Mouse (Mus musculus) heart, embryonic 11.5 days (tissue): ENCODE data around the gene Prkag2. TPM values are rescaled to one million over a fixed set of nuclear protein-coding genes. Genes with fewer than 3 reads are reported as not detected.

Experiments
- ATAC-seq: fragments of 200-750 bp; cut with Nextera tagmentation; replicated peaks from 2 replicates; pipeline ENCODE4 v1.8.0; 2017; ENCODE audit warnings: moderate library complexity; ENCODE audit not compliant: insufficient number of reproducible peaks, low FRiP score, low TSS enrichment
- H3K27ac ChIP-seq: fragments of 300-500 bp; sonication (generic); 2 replicates; pipeline ENCODE4 v1.5.1; 2014; ENCODE audit warnings: mild to moderate bottlenecking, low read depth, low read length
- H3K27me3 ChIP-seq: fragments of 300-500 bp; sonication (generic); 2 replicates; pipeline ENCODE4 v1.6.1; 2014; ENCODE audit warnings: mild to moderate bottlenecking, low read length, mixed read lengths; ENCODE audit not compliant: control insufficient read depth, insufficient read depth
- H3K36me3 ChIP-seq: fragments of 300-500 bp; sonication (generic); 2 replicates; pipeline ENCODE4 v1.6.1; 2014; ENCODE audit warnings: mild to moderate bottlenecking, low read length, moderate library complexity, mixed read lengths; ENCODE audit not compliant: control insufficient read depth, insufficient read depth
- H3K4me1 ChIP-seq: fragments of 300-500 bp; sonication (generic); 2 replicates; pipeline ENCODE4 v1.6.1; 2014; ENCODE audit warnings: low read length; ENCODE audit not compliant: control insufficient read depth, insufficient read depth
- H3K4me2 ChIP-seq: fragments of 300-500 bp; sonication (generic); 2 replicates; pipeline ENCODE4 v1.6.1; 2014; ENCODE audit warnings: mild to moderate bottlenecking, moderate library complexity
- H3K4me3 ChIP-seq: fragments of 300-500 bp; sonication (generic); 2 replicates; pipeline ENCODE4 v1.5.1; 2014; ENCODE audit warnings: low read depth, low read length
- H3K9ac ChIP-seq: fragments of 300-500 bp; sonication (generic); 2 replicates; pipeline ENCODE4 v1.6.1; 2014; ENCODE audit warnings: mild to moderate bottlenecking, low read depth, low read length, moderate library complexity
- H3K9me3 ChIP-seq: fragments of 300-500 bp; sonication (generic); replicated peaks from 2 replicates; pipeline ENCODE4 v1.6.1; 2016; ENCODE audit warnings: low read length; ENCODE audit not compliant: control insufficient read depth
- WGBS: fragments of 180-500 bp; shearing (Covaris S2); extraction: QIAGEN DNeasy Blood & Tissue Kit; methylation state at CpG from one replicate; pipeline ENCODE4 v1.1.7; 2014; ENCODE audit not compliant: insufficient replicate concordance; 5-methylcytosine and 5-hydroxymethylcytosine counted together
- polyA plus RNA-seq: library from polyadenylated mRNA; unstranded; fragments of >200 nt; fragmentation: Nextera tagmentation; extraction: Ambion mirVana; gene quantifications from 2 replicates; pipeline ENCODE4 v1.2.1, GENCODE M21; 2014

Gene Prkag2
- polyA plus RNA-seq, 1 experiment from 2014 or later = 84.6 TPM

DNA sequence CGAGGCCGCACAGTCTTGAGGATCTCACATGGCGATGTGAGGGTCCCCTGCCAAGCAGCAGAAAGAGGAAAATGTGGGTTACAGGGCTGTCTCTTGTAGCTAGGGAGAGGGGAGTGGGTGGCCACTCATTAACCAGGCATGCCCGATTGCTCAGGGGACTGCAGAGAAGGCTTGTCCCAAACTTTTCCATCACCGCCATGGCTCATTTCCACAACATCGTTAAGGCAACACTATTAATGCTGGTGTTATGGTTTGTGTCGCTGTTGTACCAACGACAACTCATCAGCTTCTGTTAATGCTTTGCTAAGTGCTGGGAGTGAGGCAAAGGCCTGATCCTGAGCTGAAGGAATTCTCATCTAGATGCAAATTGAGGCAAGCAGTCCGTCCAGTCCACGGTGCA is 165.0 kb downstream of the Prkag2 start:
- 87% methylated on average over 10 of the region's 10 CpGs for WGBS
- Histone ChIP-seq H3K4me1 (peaks cover 9% of the 10 kb centered on the region), H3K27me3 (no peaks in the 10 kb centered on the region), H3K27ac (no peak overlapping the region), H3K9me3 (0 out of 2 replicates have a peak, but pooled peaks cover 2% of the 10 kb centered on the region), H3K4me2 (no peak overlapping the region), H3K9ac (no peak overlapping the region), H3K36me3 (no peaks in the 10 kb centered on the region), H3K4me3 (no peak overlapping the region)
- ATAC-seq = no peak

DNA sequence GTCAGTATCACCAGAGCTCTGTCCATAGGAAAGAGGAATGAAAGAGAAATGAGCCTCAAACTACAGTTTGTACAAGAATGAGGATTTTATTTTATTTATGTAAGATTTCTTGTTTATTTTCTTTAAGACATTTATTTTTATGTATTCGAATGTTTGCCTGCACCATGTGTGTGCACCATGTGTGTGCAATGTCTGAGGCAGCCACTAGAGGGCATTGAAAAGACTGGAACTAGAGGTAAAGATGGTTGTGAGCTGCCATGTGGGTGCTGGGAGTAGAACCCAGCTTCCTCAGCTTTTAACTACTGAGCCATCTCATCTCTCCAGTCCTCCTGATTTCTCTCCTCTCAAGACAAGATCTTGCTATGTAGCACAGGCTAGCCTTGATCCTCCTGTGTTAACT is 166.7 kb downstream of the Prkag2 start:
- Histone ChIP-seq H3K36me3 (no peaks in the 10 kb centered on the region), H3K9me3 (0 out of 2 replicates have a peak, but pooled peaks cover 2% of the 10 kb centered on the region), H3K9ac (no peak overlapping the region), H3K4me2 (no peak overlapping the region), H3K27me3 (no peaks in the 10 kb centered on the region), H3K4me1 (peaks cover 5% of the 10 kb centered on the region), H3K27ac (no peak overlapping the region), H3K4me3 (no peak overlapping the region)
- 100% methylated on average over 1 of the region's 1 CpGs for WGBS
- no peak for ATAC-seq

DNA sequence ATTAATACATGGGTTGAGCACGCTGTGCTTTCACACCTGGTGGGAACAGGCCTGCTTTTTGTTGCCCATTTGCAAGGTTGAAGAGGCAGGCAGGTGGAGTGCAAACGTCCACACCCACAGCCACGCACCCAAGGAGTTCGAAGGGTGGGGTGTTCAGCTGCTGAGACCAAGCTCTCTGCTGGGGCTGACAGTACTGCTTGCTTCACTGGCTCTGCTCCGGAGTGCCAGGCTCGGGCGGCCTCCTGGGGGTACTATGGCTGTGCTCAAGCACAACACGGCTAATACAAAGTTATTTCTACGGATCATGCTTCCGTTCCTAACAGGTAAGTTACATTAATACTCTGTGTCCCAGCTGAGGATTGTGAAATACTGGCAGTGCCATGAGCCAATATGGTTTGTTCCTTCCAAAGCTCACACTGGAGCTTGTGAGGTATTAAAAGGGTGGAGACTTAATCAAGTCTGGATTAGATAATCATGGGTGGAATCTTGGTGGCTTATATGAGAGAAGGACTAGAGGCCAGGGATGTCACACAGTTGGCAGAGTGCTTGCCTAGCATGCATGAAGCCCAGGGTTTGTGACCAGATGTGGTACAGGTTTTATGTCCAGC is 168.8 kb downstream of the Prkag2 start:
- Histone ChIP-seq H3K36me3 (no peaks in the 10 kb centered on the region), H3K9me3 (0 out of 2 replicates have a peak, but pooled peaks cover 2% of the 10 kb centered on the region), H3K4me1 (peaks cover 14% of the 10 kb centered on the region), H3K4me3 (no peak overlapping the region), H3K27ac (no peak overlapping the region), H3K27me3 (no peaks in the 10 kb centered on the region), H3K9ac (no peak overlapping the region), H3K4me2 (no peak overlapping the region)
- 82% methylated on average over 10 of the region's 10 CpGs for WGBS
- no peak for ATAC-seq

DNA sequence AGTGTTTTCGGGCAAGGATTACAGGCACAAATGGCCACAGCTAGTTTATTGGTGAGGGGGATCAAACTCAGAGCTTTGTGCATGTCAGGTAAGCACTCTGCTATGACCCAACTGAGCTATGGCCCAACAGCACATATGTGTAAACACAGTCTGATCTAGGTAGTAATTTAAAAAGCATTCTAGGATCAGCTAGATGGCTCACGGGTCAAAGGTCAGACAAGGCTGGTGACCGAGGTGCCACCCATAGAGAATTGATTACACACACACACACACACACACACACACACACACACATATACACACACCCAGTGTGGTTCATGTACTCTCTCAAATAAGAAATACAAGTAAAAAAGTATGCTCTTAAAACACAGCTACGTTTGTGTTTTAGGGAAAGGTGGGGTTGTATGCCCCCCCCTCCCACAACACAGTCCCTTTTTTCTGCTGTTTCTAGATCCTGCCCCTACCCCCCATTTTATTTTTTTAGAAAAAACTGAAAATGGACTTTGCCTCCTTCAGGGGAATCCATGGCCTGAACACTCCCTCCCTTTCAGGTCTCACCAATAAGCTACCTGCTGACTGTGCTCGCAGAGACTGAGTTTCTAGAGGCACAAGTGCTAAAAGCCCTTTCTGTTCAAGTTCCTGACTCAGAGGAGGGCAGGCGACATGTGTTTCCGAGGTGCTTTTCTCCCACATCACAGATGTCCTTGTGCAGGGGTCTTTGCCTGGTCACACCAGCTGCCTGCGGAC is 169.4 kb downstream of the Prkag2 start:
- Histone ChIP-seq H3K27ac (no peak overlapping the region), H3K9me3 (0 out of 2 replicates have a peak, but pooled peaks cover 2% of the 10 kb centered on the region), H3K4me2 (no peak overlapping the region), H3K9ac (no peak overlapping the region), H3K4me1 (peaks cover 10% of the 10 kb centered on the region), H3K36me3 (no peaks in the 10 kb centered on the region), H3K27me3 (no peaks in the 10 kb centered on the region), H3K4me3 (no peak overlapping the region)
- 81% methylated on average over 8 of the region's 8 CpGs for WGBS
- no peak for ATAC-seq

DNA sequence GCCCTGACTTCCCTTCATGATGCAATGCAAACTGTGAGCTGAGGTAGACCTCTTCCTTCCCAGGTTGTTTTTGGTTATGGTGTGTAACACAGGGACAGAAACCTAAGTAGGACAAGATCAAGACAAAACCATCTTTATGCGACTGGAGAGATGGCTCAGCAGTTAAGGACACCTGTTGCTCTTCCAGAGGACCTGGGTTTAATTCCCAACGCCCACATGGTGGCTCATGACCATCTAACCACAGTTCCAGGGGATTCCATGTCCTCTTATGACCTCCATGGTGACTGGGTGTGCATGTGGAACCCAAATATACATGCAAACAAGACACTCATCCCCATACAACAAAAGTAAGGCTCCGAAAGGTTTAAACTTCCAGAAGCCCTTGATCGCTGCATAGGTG is 171.6 kb downstream of the Prkag2 start:
- Histone ChIP-seq H3K36me3 (no peaks in the 10 kb centered on the region), H3K4me1 (peaks cover 14% of the 10 kb centered on the region), H3K9me3 (0 out of 2 replicates have a peak, but pooled peaks cover 1% of the 10 kb centered on the region), H3K27me3 (no peaks in the 10 kb centered on the region), H3K9ac (no peak overlapping the region), H3K27ac (no peak overlapping the region), H3K4me2 (no peak overlapping the region), H3K4me3 (no peak overlapping the region)
- ATAC-seq = no peak
- WGBS = 94% methylated on average over 4 of the region's 4 CpGs

DNA sequence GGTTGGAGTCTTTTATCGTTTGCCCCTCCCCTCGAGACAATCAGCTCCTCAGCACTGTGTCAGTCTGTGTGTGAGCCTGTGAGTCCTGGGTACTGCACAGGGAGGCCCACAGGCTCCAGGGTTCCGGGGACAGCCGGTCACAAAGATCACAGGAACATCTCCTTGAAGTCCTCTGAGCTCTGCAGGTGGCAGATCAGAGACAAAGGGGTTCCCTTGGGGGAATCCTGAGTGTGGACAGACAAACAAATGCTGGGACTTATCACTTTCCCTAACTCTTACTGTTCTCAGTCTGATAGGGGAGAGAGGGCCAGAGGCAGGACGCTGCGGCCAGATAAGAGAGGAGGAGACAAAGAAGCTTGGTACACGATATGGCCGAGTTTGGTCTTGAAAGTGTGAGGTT is 172.7 kb downstream of the Prkag2 start:
- Histone ChIP-seq H3K9ac (peak overlapping the region; percentile 47), H3K4me2 (peak overlapping the region; percentile 24), H3K27ac (peak overlapping the region; percentile 73), H3K4me1 (peaks cover 18% of the 10 kb centered on the region), H3K36me3 (no peaks in the 10 kb centered on the region), H3K27me3 (no peaks in the 10 kb centered on the region), H3K9me3 (no peaks in the 10 kb centered on the region), H3K4me3 (no peak overlapping the region)
- 1% methylated on average over 8 of the region's 8 CpGs for WGBS
- ATAC-seq = peak; percentile 84

DNA sequence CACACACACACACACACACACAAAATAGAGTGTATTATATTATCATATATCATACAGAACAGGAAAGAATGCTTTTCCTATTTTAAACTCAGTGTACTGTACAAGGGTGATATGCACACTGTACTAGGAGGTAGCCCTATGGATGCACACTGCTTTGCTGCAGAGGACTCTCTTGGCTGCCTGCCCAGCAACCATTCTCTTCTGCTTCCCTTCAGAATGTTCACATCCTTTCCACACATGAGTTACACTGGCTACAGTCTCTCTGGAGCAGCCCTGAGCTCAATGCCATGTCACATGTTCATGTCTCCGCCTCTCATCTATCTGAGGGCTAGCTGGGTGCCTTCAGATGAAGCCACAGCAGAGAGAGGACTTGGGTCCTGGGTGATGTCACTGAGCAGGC is 181.3 kb downstream of the Prkag2 start:
- 53% methylated on average over 1 of the region's 1 CpGs for WGBS
- ATAC-seq = peak; percentile 70
- H3K36me3 ChIP-seq = no peaks in the 10 kb centered on the region
- H3K4me2 ChIP-seq = no peak overlapping the region
- peaks cover 7% of the 10 kb centered on the region; the same call in 1 of the 2 replicates for H3K4me1 ChIP-seq
- H3K27me3 ChIP-seq = no peaks in the 10 kb centered on the region
- H3K9me3 ChIP-seq = no peaks in the 10 kb centered on the region
- H3K9ac ChIP-seq = no peak overlapping the region
- no peak overlapping the region for H3K27ac ChIP-seq
- no peak overlapping the region for H3K4me3 ChIP-seq

DNA sequence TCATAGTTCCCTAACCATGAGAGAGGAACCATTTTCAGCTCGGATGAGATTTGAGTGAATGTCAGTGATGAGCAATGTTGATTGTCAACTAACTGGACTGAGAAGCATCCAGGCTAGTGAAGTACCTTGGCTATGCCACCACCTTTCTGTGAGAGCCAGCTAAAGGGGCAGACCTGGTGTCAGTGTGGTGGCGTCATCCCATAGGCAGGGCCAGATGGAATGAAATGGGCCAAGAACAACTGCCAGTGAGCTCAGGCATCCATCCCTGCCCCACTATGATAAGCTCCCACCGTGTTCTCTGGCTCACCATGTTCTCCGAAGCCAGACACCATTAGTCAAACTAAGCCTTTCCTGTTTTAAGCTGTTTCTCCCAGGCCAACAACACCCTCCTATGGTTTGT is 183.9 kb downstream of the Prkag2 start:
- no peaks in the 10 kb centered on the region for H3K27me3 ChIP-seq
- H3K27ac ChIP-seq = no peak overlapping the region
- no peaks in the 10 kb centered on the region for H3K36me3 ChIP-seq
- H3K9me3 ChIP-seq = no peaks in the 10 kb centered on the region
- no peak overlapping the region for H3K9ac ChIP-seq
- H3K4me1 ChIP-seq = no peaks in the 10 kb centered on the region
- 66% methylated on average over 4 of the region's 4 CpGs for WGBS
- no peak overlapping the region for H3K4me3 ChIP-seq
- no peak for ATAC-seq
- no peak overlapping the region for H3K4me2 ChIP-seq
